Mouse (Mus musculus): ENCODE results near the gene Abcc1.

GRCm38 (mm10) chr16:14351571-14351970, 9.8 kb upstream of the Abcc1 start:
- TF ChIP-seq POLR2A (IDR thresholded peaks at IDR 0.05; ENCODE audit: low read depth, low read length) = no peak
- no peak for TF ChIP-seq CTCF (IDR thresholded peaks at IDR 0.05; ENCODE audit: borderline replicate concordance, insufficient read depth, low read length)
